Mouse (Mus musculus) megakaryocyte, embryonic 14.5 days (primary cell): ENCODE measurements around the gene Fdxr.

Experiments
- FLI1 ChIP-seq: IDR thresholded peaks from 2 replicates; pipeline ENCODE4 v1.6.1; 2012; ENCODE audit warnings: low read length, inconsistent platforms, mixed read lengths
- GATA1 ChIP-seq: IDR thresholded peaks from 3 replicates; pipeline ENCODE4 v1.6.1; 2012; ENCODE audit warnings: mixed read lengths, low read length, inconsistent platforms, borderline replicate concordance

GRCm38 (mm10) chr11:115301351-115301750 is 24.5 kb upstream of the Fdxr start:
- TF ChIP-seq GATA1 (no peak), FLI1 (no peak)
